Mouse (Mus musculus) adrenal gland, postnatal 36 days (tissue): ENCODE data around the gene Atp6v0c. TPM values are rescaled to one million over a fixed set of nuclear protein-coding genes. Genes with fewer than 3 reads are reported as not detected.
"Not testable (repeated sequence)": the region's sequence is repeated elsewhere in the genome, so short reads cannot be mapped to it uniquely, and the experiment has no call there.

ENCODE experiments used
- DNase-seq, 2 experiments: peaks; one replicate each; pipeline ENCODE4 v3.0.0; 2021; ENCODE audit warnings: mixed read lengths in 1 of 2
- total RNA-seq, 2 experiments: library from RNA; stranded (reverse); gene quantifications; 2 replicates each; pipeline ENCODE4 v1.2.3; 2021

Gene Atp6v0c
- total RNA-seq, 2 experiments from 2014 or later = 434 to 448 TPM

DNA sequence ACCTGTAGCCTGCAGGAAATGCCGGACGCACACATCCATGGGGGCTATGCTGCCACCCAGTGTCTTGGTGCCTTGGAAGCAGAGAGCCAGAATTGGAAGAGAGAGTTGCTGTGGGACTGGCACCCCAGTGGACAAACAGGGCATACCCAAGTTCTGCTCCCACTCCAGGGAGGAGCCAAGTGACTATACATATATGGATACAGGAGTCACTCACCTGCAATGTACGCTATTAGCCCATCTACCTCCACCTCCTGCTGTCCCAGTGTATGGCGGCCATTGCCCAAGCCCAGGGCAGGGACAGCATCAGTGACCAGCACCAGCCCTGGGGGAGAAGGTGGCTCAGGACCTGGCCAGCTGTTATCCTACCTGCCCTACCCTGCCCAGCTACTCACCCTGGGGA is 12.0 kb downstream of the Atp6v0c start:
- no peak for DNase-seq

DNA sequence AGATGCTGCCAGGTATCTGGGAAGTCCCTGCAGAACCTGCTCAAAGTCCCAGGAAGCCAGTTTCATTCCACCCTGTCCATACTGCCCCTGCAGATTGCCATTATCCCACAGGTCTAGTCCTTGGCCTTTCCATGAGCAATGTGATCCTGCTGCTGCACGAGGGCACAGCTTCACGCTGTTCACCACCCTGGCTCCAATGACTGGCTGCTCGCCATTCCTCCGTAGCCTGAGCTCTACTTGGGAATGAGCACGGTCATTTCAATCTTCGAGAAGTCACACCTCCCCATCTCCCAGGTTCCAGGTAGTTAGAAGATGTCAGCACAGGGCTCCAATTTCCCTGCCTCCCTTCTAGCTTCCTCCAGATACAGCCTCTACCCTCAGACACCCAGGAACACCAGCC is 12.4 kb downstream of the Atp6v0c start:
- DNase-seq = no peak

GRCm38 (mm10) chr17:24156394-24156793 is 13.1 kb downstream of the Atp6v0c start:
- no peak for DNase-seq

- no peak for DNase-seq
Observed at GRCm38 (mm10) chr17:24155742-24156141, 13.8 kb downstream of the Atp6v0c start.

DNA sequence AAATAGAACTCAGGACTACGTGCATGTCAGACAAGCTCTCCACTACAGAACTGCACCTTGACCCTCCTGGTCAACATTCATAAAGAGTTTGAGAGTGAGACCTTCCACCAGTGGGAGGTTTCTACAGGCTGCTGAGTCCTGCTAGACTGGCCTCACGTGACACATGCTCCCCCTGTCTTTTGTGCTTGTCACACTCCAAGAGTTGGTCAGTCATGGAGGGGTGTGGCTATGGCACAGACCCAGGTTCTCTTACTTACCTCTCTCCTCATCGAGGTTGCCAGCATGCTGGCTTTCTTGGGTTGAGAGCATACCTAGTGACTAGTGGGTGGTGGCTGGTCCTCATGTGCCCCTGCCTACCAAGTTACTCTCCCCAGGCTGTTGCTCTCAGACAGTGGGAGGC is 15.0 kb downstream of the Atp6v0c start:
- DNase-seq = no peak

DNA sequence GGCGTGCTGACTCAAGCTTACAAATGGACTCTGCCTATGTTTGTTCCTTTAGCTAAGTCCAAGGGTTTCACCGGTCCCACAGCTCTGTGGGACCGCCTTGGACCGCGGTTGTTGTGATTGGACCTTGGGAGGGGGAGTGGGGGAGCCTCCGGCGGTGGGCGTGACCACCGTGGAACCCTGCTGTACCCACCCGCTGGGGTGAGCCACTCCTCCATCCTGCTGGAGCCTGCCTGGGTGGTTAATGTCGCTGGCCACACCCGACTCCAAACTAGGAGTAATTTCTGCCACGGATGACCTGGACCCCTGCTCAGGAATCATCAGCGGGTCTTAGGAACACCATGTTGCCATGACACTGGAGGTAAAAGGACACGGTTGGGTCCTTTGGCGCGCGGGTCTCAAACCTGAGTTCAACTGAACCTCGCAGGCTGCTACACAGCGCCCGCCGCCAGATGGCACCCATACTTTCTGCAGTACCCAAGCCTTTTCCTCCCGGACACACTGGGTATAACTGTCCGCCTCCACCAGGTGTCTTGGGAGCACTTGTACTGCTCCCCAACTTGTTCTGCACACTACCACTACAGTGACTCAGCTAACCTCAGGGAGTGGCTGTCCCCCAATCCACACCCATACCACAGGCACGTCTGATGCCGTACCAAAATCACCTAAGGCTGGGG is 17.5 kb downstream of the Atp6v0c start:
- peak; percentile 84 to 90 for DNase-seq

- DNase-seq = no peak
Observed at GRCm38 (mm10) chr17:24151382-24151781, 18.1 kb downstream of the Atp6v0c start.

GRCm38 (mm10) chr17:24150824-24151223 is 18.7 kb downstream of the Atp6v0c start, which contains the start of gene Pdpk1:
Gene Pdpk1, minus strand, starts transcription at chr17:24150924.
- DNase-seq = no peak

- DNase-seq = peak; percentile 55 to 68
Observed at GRCm38 (mm10) chr17:24149421-24149820, 20.1 kb downstream of the Atp6v0c start.

DNA sequence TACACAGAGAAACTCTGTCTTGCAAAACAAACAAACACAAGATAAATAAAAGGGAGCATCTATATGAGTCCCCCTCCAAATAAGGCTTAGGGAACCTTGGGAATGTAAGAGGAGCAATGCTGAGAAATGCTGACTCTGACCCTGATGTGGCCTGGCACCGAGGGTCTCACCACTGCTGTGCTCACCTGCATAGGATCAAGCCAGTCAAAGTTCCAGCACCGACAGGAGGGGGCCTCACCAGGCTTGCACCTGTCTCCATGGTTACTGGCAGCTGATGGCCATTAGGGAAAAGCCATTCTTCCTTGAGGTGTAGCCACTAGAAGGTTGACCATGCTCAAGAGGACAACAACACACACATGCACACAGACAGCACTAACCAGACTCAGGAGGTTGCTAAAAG is 26.6 kb downstream of the Atp6v0c start:
- DNase-seq = no peak

DNA sequence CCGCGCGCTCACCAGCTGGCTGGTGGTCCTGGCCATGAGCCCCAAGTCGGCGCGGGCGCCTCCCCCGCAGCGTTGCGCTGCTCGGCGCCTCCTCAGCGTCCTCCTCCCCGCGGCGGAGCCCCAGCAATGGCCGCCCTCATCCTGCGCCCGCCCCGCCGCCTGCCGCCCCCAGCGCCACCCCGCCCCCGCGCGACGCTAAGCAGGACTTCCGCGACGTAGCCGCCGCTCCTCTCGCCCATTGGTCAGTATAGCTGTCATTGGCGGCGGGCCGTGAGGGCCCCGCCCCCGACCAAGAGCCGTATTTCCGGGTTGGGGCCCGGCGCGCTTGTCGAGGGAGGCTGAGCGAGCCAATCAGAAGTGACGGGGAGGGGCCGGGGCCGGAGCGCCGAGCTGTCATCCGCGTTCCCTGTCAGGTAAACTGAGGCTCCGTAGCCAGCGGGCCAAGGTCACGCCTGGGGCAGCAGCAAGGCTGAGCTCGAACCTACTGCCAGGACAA is 28.0 kb downstream of the Atp6v0c start:
- peak; percentile 98 to 99 for DNase-seq

GRCm38 (mm10) chr17:24140845-24141424 is 28.6 kb downstream of the Atp6v0c start:
- DNase-seq = peak; percentile 54 to 64

DNA sequence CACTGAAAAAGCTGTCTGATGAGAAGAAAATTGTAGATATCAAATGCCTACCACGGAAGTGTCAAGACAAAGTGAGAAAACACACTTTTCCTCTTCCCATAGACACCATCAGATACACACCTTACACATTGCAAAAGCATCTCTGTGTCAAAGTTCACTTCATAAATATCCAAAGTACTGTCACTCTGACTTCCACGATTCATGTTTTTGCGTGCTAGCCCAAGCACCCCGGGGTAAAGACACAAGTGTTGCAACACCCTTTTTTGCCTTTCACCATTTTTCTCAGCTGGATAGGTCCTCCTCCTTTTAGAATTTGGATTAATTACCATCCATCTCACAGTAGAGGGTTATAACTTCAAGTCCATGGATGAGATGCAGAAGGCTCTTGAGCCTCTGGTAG is 29.5 kb downstream of the Atp6v0c start:
- no peak for DNase-seq

- no peak for DNase-seq
Observed at GRCm38 (mm10) chr17:24139256-24139655, 30.2 kb downstream of the Atp6v0c start.

GRCm38 (mm10) chr17:24137226-24137880 is 32.1 kb downstream of the Atp6v0c start:
- no peak for DNase-seq

- DNase-seq = no peak
Observed at GRCm38 (mm10) chr17:24134062-24134461, 35.4 kb downstream of the Atp6v0c start.

GRCm38 (mm10) chr17:24132919-24133318 is 36.6 kb downstream of the Atp6v0c start:
- not testable (repeated sequence) for DNase-seq

DNA sequence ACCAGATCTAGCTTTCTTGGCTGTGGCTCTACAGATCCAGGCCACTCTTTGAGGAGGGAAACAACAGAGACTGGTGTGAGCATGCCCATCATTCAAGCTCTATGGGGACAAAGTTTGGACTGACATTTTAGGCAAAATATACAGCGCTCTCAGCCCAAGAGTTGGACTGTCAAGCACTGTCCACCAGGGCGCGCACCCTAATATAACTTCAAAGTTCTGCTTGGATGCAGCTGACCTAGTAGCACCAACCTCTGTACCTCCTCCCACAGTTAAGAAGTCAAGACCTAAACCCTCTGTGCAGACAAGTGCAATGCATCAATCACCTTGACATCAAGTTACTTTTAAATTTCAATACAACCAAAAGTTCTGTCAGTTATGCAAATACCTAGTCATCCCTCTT is 37.9 kb downstream of the Atp6v0c start:
- no peak for DNase-seq

GRCm38 (mm10) chr17:24129246-24129645 is 40.3 kb downstream of the Atp6v0c start:
- DNase-seq = not testable (repeated sequence)

DNA sequence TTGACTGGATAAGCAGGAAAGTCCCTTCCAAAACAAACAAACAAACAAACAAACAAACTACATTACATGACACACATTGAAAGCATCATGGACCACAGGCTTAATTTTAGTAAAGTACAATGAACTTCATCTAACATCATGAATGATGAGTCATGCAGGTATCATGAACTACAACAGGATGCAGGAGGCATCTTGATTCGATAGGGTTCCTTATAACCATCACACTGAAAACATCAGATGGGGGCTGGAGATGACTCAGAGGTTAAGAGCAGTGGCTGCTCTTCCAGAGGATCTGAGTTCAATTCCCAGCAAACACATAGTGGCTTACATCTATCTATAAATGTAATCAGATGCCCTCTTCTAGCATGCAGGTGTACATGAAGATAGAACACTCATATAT is 41.9 kb downstream of the Atp6v0c start:
- DNase-seq = no peak

DNA sequence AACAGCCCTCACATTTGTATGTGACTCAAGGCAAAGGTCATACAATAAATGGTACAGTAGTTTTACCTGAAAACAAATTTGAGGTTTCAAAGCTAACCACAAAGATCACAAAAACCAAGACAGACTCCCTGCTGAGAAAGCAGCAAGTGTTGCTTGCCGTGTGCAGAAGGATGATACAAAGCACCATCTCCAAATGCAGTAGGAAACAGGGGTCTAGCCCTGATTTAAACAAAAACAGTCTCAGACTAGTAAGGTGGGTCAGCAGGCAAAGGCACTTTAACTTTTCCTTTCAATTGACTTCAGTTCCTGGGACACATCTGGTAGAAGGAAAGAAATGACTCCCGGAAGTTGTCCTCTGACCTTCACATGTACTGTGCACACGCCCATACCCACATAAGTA is 42.7 kb downstream of the Atp6v0c start:
- DNase-seq = no peak

DNA sequence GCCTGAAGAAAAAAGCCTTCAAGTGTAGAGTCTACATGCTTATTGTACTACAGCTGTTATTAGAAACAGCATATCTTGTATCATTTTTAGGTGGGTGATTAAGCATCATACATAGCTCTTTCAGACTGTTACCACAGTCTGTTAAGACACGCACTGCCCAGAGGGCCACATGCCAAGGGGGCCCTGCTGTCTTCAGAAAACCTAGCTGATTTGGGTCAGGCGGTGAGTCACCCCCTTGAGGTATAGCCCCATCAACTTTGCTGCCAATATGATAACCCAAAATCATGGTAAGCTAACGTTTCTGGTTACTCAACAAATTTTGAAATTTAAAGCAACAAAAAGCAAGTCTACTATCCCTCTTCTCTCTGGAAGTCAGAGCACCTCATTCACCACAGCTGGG is 50.1 kb downstream of the Atp6v0c start:
- DNase-seq = peak in 1 of 2 experiments; percentile 12
